Mouse (Mus musculus) Patski (cell line): Measurements from ENCODE around the gene Cda. TPM values are rescaled to one million over a fixed set of nuclear protein-coding genes. Genes with fewer than 3 reads are reported as not detected.

Source experiments
- ATAC-seq: fragments of 100-300 bp; one replicate; pipeline ENCODE4 v1.8.0; 2021
- CTCF ChIA-PET: fragments of 350-600 bp; sonication (Branson Sonifier 250); formaldehyde crosslinking; loops from one replicate; lab custom pipeline; 2022; ENCODE audit warnings: inconsistent platforms; lab: Charles Lee
- POLR2A ChIA-PET: fragments of 350-600 bp; sonication (Branson Sonifier 250); formaldehyde crosslinking; loops from one replicate; lab custom pipeline; 2022; ENCODE audit warnings: antibody characterized with exemption, inconsistent platforms; lab: Charles Lee
- DNase-seq: peaks from one replicate; pipeline ENCODE4 v3.0.0-alpha.2; 2011; ENCODE audit warnings: low read depth, low spot score
- H3K27me3 ChIP-seq: fragments of 371-371 bp; one replicate; pipeline ENCODE4 v1.5.1; 2021
- CTCF ChIP-seq: fragments of 100-300 bp; IDR thresholded peaks from one replicate; pipeline ENCODE4 v1.5.1; 2021
- in situ Hi-C: fragments of 300-500 bp; cut with MboI; formaldehyde crosslinking; loops from 3 replicates; pipeline ENCODE4 v1.11.1; 2018; ENCODE audit warnings: low pct_unique_long_range_greater_than_20kb, mixed read lengths
- polyA plus RNA-seq: library from polyadenylated mRNA; unstranded; gene quantifications from one replicate; pipeline ENCODE4 v1.2.3, GENCODE M21; 2021

Gene Cda
- polyA plus RNA-seq, 1 experiment from 2014 or later, result 0.32 TPM

GRCm38 (mm10) chr4:138368498-138369260 is 887 bp upstream of the Cda start:
- no peaks in the 10 kb centered on the region for H3K27me3 ChIP-seq
- POLR2A ChIA-PET, result interaction anchor here (1.0 kb wide), 1 partner anchor 42 kb away, joined by 3 read pairs; the partner anchor contains the start of gene Pink1
- TF ChIP-seq CTCF, result no peak
- DNase-seq (no peak), ATAC-seq (no peak)
- CTCF ChIA-PET, result interaction anchor here (1.8 to 1.9 kb wide), 2 partner anchors 10 to 50 kb away, joined by 5 to 6 read pairs; no protein-coding TSS in a partner anchor
- in situ Hi-C loops, result no loop called here

- CTCF ChIA-PET, result interaction anchor here (1.4 kb wide), 1 partner anchor 14 kb away, joined by 3 read pairs; no protein-coding TSS in a partner anchor
- in situ Hi-C loops, result no loop called here
- POLR2A ChIA-PET, result no interaction called here
- DNase-seq (no peak), ATAC-seq (no peak)
- no peak for TF ChIP-seq CTCF
- H3K27me3 ChIP-seq, result no peaks in the 10 kb centered on the region
These were observed 1.2 kb downstream of the Cda start for GRCm38 (mm10) chr4:138366561-138366960.

- in situ Hi-C loops, result no loop called here
- TF ChIP-seq CTCF, result no peak
- ATAC-seq, result no peak
- no peaks in the 10 kb centered on the region for H3K27me3 ChIP-seq
- ChIA-PET CTCF (no interaction called here), POLR2A (no interaction called here)
- no peak for DNase-seq
These were observed 4.3 kb downstream of the Cda start for GRCm38 (mm10) chr4:138363511-138363910.

GRCm38 (mm10) chr4:138362883-138363282 is 4.9 kb downstream of the Cda start:
- in situ Hi-C loops, result no loop called here
- ATAC-seq, result no peak
- no peak for TF ChIP-seq CTCF
- no peaks in the 10 kb centered on the region for H3K27me3 ChIP-seq
- POLR2A ChIA-PET, result no interaction called here
- no peak for DNase-seq
- CTCF ChIA-PET, result no interaction called here

GRCm38 (mm10) chr4:138361370-138361821 is 6.4 kb downstream of the Cda start:
- CTCF ChIA-PET, result no interaction called here
- in situ Hi-C loops, result no loop called here

GRCm38 (mm10) chr4:138358176-138358575 is 9.6 kb downstream of the Cda start:
- ATAC-seq, result no peak
- H3K27me3 ChIP-seq, result no peaks in the 10 kb centered on the region
- CTCF ChIA-PET, result no interaction called here
- in situ Hi-C loops, result no loop called here
- no peak for TF ChIP-seq CTCF
- DNase-seq, result no peak
- POLR2A ChIA-PET, result no interaction called here

More at GRCm38 (mm10) chr4:138361370-138361821, 6.4 kb downstream of the Cda start:
- no peak for TF ChIP-seq CTCF
- no peak for DNase-seq
- POLR2A ChIA-PET, result no interaction called here
- H3K27me3 ChIP-seq, result no peaks in the 10 kb centered on the region
- ATAC-seq, result no peak

- ATAC-seq (no peak), DNase-seq (no peak)
- CTCF ChIA-PET, result interaction anchor here (1.2 kb wide), 1 partner anchor 22 kb away, joined by 5 read pairs; no protein-coding TSS in a partner anchor
- no peak for TF ChIP-seq CTCF
- in situ Hi-C loops, result no loop called here
- POLR2A ChIA-PET, result no interaction called here
- no peaks in the 10 kb centered on the region for H3K27me3 ChIP-seq
These were observed 11.2 kb downstream of the Cda start for GRCm38 (mm10) chr4:138356551-138356950.

- no peak for DNase-seq
- no peak for TF ChIP-seq CTCF
- no peaks in the 10 kb centered on the region for H3K27me3 ChIP-seq
- no peak for ATAC-seq
- CTCF ChIA-PET, result interaction anchor here (1.2 kb wide), 1 partner anchor 23 kb away, joined by 5 read pairs; no protein-coding TSS in a partner anchor
- POLR2A ChIA-PET, result interaction anchor here (0.7 kb wide), 1 partner anchor 19 kb away, joined by 3 read pairs; no protein-coding TSS in a partner anchor
- in situ Hi-C loops, result no loop called here
These were observed 11.7 kb downstream of the Cda start for GRCm38 (mm10) chr4:138356141-138356540.

GRCm38 (mm10) chr4:138355496-138355895 is 12.3 kb downstream of the Cda start:
- ATAC-seq (no peak), DNase-seq (no peak)
- ChIA-PET POLR2A (interaction anchor here (0.7 kb wide), 1 partner anchor 20 kb away, joined by 3 read pairs; no protein-coding TSS in a partner anchor), CTCF (interaction anchor here (0.8 kb wide), 1 partner anchor 14 kb away, joined by 3 read pairs; no protein-coding TSS in a partner anchor)
- no peak for TF ChIP-seq CTCF
- H3K27me3 ChIP-seq, result no peaks in the 10 kb centered on the region
- in situ Hi-C loops, result no loop called here

GRCm38 (mm10) chr4:138353438-138354171 is 14.2 kb downstream of the Cda start:
- no peak for ATAC-seq
- DNase-seq, result no peak
- in situ Hi-C loops, result no loop called here
- ChIA-PET CTCF (interaction anchor here (0.7 kb wide), 1 partner anchor 35 kb away, joined by 3 read pairs; no protein-coding TSS in a partner anchor), POLR2A (no interaction called here)
- H3K27me3 ChIP-seq, result no peaks in the 10 kb centered on the region
- no peak for TF ChIP-seq CTCF
